Mouse (Mus musculus) ovary, postnatal 10 days (tissue): ENCODE measurements at regions not wholly inside any gene's neighbourhood (a gene's known extent, or its start where the extent isn't known, plus 50 kb on each side); places are given as distances from the start of the nearest gene placed in this dataset.

Experiments
- DNase-seq: peaks from one replicate; pipeline ENCODE4 v3.0.0; 2022; ENCODE audit warnings: low spot score

- no peak for DNase-seq
These were observed 88.7 kb upstream of the Hdac4 start for GRCm38 (mm10) chr1:92284155-92284554.

GRCm38 (mm10) chr1:92277199-92277747 is 81.8 kb upstream of the Hdac4 start:
- DNase-seq: no peak

GRCm38 (mm10) chr1:92275388-92275787 is 79.9 kb upstream of the Hdac4 start:
- no peak for DNase-seq

- DNase-seq: no peak
These were observed 78.3 kb upstream of the Hdac4 start for GRCm38 (mm10) chr1:92273760-92274159.

GRCm38 (mm10) chr1:92271676-92272291 is 76.3 kb upstream of the Hdac4 start:
- no peak for DNase-seq

- DNase-seq: no peak
These were observed 75.1 kb upstream of the Hdac4 start for GRCm38 (mm10) chr1:92270486-92271058.

- no peak for DNase-seq
These were observed 74.0 kb upstream of the Hdac4 start for GRCm38 (mm10) chr1:92269464-92269863.

GRCm38 (mm10) chr1:92264941-92265340 is 69.4 kb upstream of the Hdac4 start:
- DNase-seq: no peak

- DNase-seq: no peak
These were observed 64.4 kb upstream of the Hdac4 start for GRCm38 (mm10) chr1:92259715-92260392.

GRCm38 (mm10) chr1:92258026-92258425 is 62.5 kb upstream of the Hdac4 start:
- DNase-seq: no peak

GRCm38 (mm10) chr1:92253086-92253485 is 57.6 kb upstream of the Hdac4 start:
- DNase-seq: no peak

GRCm38 (mm10) chr1:92250594-92251463 is 55.3 kb upstream of the Hdac4 start:
- DNase-seq: no peak
